Mouse (Mus musculus): ENCODE measurements around the gene Camk2g.

- no peak for TF ChIP-seq CTCF (IDR thresholded peaks at IDR 0.05; ENCODE audit: extremely low read depth, insufficient read length, insufficient replicate concordance, low read depth, low read length)
- no peak for TF ChIP-seq POLR2A (IDR thresholded peaks at IDR 0.05; ENCODE audit: low read depth, low read length)
Observed at GRCm38 (mm10) chr14:20827061-20827460, 33.2 kb upstream of the Camk2g start.
